Mouse (Mus musculus) forebrain, embryonic 10.5 days (tissue): ENCODE measurements at regions not wholly inside any gene's neighbourhood (a gene's known extent, or its start where the extent isn't known, plus 50 kb on each side); places are given as distances from the start of the nearest gene placed in this dataset.

Experiments
- DNase-seq: peaks from one replicate; pipeline ENCODE4 v3.0.0-alpha.2; 2017; ENCODE audit warnings: low spot score; ENCODE audit errors: extremely low spot score
- H3K27ac ChIP-seq: fragments of 300-500 bp; sonication (generic); 2 replicates; pipeline ENCODE4 v1.5.1; 2016; ENCODE audit warnings: mild to moderate bottlenecking
- H3K27me3 ChIP-seq: fragments of 300-500 bp; sonication (generic); 2 replicates; pipeline ENCODE4 v1.6.1; 2016; ENCODE audit warnings: mild to moderate bottlenecking; ENCODE audit not compliant: poor library complexity, severe bottlenecking
- H3K36me3 ChIP-seq: fragments of 300-500 bp; sonication (generic); replicated peaks from 2 replicates; pipeline ENCODE4 v1.6.1; 2016; ENCODE audit warnings: mild to moderate bottlenecking, moderate library complexity
- H3K4me1 ChIP-seq: fragments of 300-500 bp; sonication (generic); 2 replicates; pipeline ENCODE4 v1.6.1; 2016
- H3K4me3 ChIP-seq: fragments of 300-500 bp; sonication (generic); 2 replicates; pipeline ENCODE4 v1.5.1; 2016; ENCODE audit warnings: mild to moderate bottlenecking, moderate library complexity
- H3K9me3 ChIP-seq: fragments of 300-500 bp; sonication (generic); 2 replicates; pipeline ENCODE4 v1.6.1; 2016; ENCODE audit warnings: mild to moderate bottlenecking, moderate library complexity
- WGBS: fragments of 180-500 bp; shearing (Covaris S2); methylation state at CpG from one replicate; pipeline ENCODE4 v1.1.7; 2016; 5-methylcytosine and 5-hydroxymethylcytosine counted together

GRCm38 (mm10) chr13:71874986-71875385 is 88.5 kb downstream of the Irx1 start:
- no peak overlapping the region for H3K27ac ChIP-seq
- H3K9me3 ChIP-seq = no peaks in the 10 kb centered on the region
- DNase-seq = no peak
- no peaks in the 10 kb centered on the region for H3K36me3 ChIP-seq
- no peaks in the 10 kb centered on the region for H3K4me1 ChIP-seq
- no peaks in the 10 kb centered on the region for H3K27me3 ChIP-seq
- no peak overlapping the region for H3K4me3 ChIP-seq
- 81% methylated on average over 5 of the region's 5 CpGs for WGBS

GRCm38 (mm10) chr13:71868763-71869162 is 94.8 kb downstream of the Irx1 start:
- Histone ChIP-seq H3K4me3 (no peak overlapping the region), H3K9me3 (no peaks in the 10 kb centered on the region), H3K4me1 (no peaks in the 10 kb centered on the region), H3K27me3 (no peaks in the 10 kb centered on the region), H3K36me3 (no peaks in the 10 kb centered on the region), H3K27ac (no peak overlapping the region)
- no peak for DNase-seq
- WGBS = 81% methylated on average over 6 of the region's 6 CpGs

- H3K4me3 ChIP-seq = no peak overlapping the region
- DNase-seq = no peak
- no peaks in the 10 kb centered on the region for H3K36me3 ChIP-seq
- no peaks in the 10 kb centered on the region for H3K27me3 ChIP-seq
- H3K27ac ChIP-seq = no peak overlapping the region
- WGBS = 63% methylated on average over 7 of the region's 7 CpGs
- H3K4me1 ChIP-seq = no peaks in the 10 kb centered on the region
- H3K9me3 ChIP-seq = no peaks in the 10 kb centered on the region
Measured at GRCm38 (mm10) chr13:71853426-71854025, 110.0 kb downstream of the Irx1 start.

- Histone ChIP-seq H3K4me1 (peaks cover 6% of the 10 kb centered on the region), H3K36me3 (no peaks in the 10 kb centered on the region), H3K9me3 (no peaks in the 10 kb centered on the region), H3K27me3 (no peaks in the 10 kb centered on the region), H3K4me3 (no peak overlapping the region), H3K27ac (no peak overlapping the region)
- DNase-seq = no peak
- 68% methylated on average over 16 of the region's 16 CpGs for WGBS
Measured at GRCm38 (mm10) chr13:71804032-71804958, 159.2 kb downstream of the Irx1 start.

- Histone ChIP-seq H3K4me3 (no peak overlapping the region), H3K4me1 (no peaks in the 10 kb centered on the region), H3K9me3 (no peaks in the 10 kb centered on the region), H3K36me3 (no peaks in the 10 kb centered on the region), H3K27me3 (no peaks in the 10 kb centered on the region), H3K27ac (no peak overlapping the region)
- DNase-seq = no peak
- WGBS = 83% methylated on average over 6 of the region's 6 CpGs
Measured at GRCm38 (mm10) chr13:71798288-71798687, 165.2 kb downstream of the Irx1 start.

- DNase-seq = no peak
- no peaks in the 10 kb centered on the region for H3K27me3 ChIP-seq
- 58% methylated on average over 10 of the region's 10 CpGs for WGBS
- H3K27ac ChIP-seq = no peak overlapping the region
- H3K9me3 ChIP-seq = no peaks in the 10 kb centered on the region
- H3K36me3 ChIP-seq = no peaks in the 10 kb centered on the region
- H3K4me1 ChIP-seq = 0 out of 2 replicates have a peak, but pooled peaks cover 3% of the 10 kb centered on the region
- H3K4me3 ChIP-seq = no peak overlapping the region
Measured at GRCm38 (mm10) chr13:71784740-71785139, 178.8 kb downstream of the Irx1 start.

- H3K4me1 ChIP-seq = peaks cover 11% of the 10 kb centered on the region
- H3K27ac ChIP-seq = no peak overlapping the region
- 83% methylated on average over 11 of the region's 11 CpGs for WGBS
- no peak for DNase-seq
- H3K4me3 ChIP-seq = no peak overlapping the region
- no peaks in the 10 kb centered on the region for H3K27me3 ChIP-seq
- no peaks in the 10 kb centered on the region for H3K36me3 ChIP-seq
- H3K9me3 ChIP-seq = no peaks in the 10 kb centered on the region
Measured at GRCm38 (mm10) chr13:71747003-71747965, 216.2 kb downstream of the Irx1 start.

GRCm38 (mm10) chr13:71746534-71746933 is 217.0 kb downstream of the Irx1 start:
- Histone ChIP-seq H3K4me3 (no peak overlapping the region), H3K27ac (no peak overlapping the region), H3K4me1 (peaks cover 11% of the 10 kb centered on the region), H3K36me3 (no peaks in the 10 kb centered on the region), H3K9me3 (no peaks in the 10 kb centered on the region), H3K27me3 (no peaks in the 10 kb centered on the region)
- DNase-seq = no peak
- WGBS = 37% methylated on average over 3 of the region's 3 CpGs

GRCm38 (mm10) chr13:71736821-71737345 is 226.6 kb downstream of the Irx1 start:
- Histone ChIP-seq H3K4me3 (no peak overlapping the region), H3K27ac (no peak overlapping the region), H3K4me1 (peaks cover 6% of the 10 kb centered on the region), H3K9me3 (no peaks in the 10 kb centered on the region), H3K27me3 (no peaks in the 10 kb centered on the region), H3K36me3 (no peaks in the 10 kb centered on the region)
- DNase-seq = no peak
- WGBS = 86% methylated on average over 8 of the region's 8 CpGs

GRCm38 (mm10) chr13:71734261-71734660 is 229.3 kb downstream of the Irx1 start:
- 69% methylated on average over 12 of the region's 12 CpGs for WGBS
- peaks cover 6% of the 10 kb centered on the region for H3K4me1 ChIP-seq
- H3K27me3 ChIP-seq = no peaks in the 10 kb centered on the region
- no peaks in the 10 kb centered on the region for H3K9me3 ChIP-seq
- no peak for DNase-seq
- no peaks in the 10 kb centered on the region for H3K36me3 ChIP-seq
- H3K27ac ChIP-seq = no peak overlapping the region
- no peak overlapping the region for H3K4me3 ChIP-seq

GRCm38 (mm10) chr13:71733360-71733759 is 230.2 kb downstream of the Irx1 start:
- Histone ChIP-seq H3K4me1 (peaks cover 6% of the 10 kb centered on the region), H3K27ac (no peak overlapping the region), H3K27me3 (no peaks in the 10 kb centered on the region), H3K9me3 (no peaks in the 10 kb centered on the region), H3K4me3 (no peak overlapping the region), H3K36me3 (no peaks in the 10 kb centered on the region)
- DNase-seq = no peak
- 93% methylated on average over 5 of the region's 5 CpGs for WGBS

- H3K4me3 ChIP-seq = no peak overlapping the region
- WGBS = 92% methylated on average over 1 of the region's 1 CpGs
- no peaks in the 10 kb centered on the region for H3K9me3 ChIP-seq
- H3K36me3 ChIP-seq = no peaks in the 10 kb centered on the region
- DNase-seq = no peak
- no peak overlapping the region for H3K27ac ChIP-seq
- peaks cover 6% of the 10 kb centered on the region for H3K4me1 ChIP-seq
- H3K27me3 ChIP-seq = no peaks in the 10 kb centered on the region
Measured at GRCm38 (mm10) chr13:71732903-71733302, 230.6 kb downstream of the Irx1 start.
